Mouse (Mus musculus): ENCODE results near the gene Ubxn1.
"Not testable (repeated sequence)": the region's sequence is repeated elsewhere in the genome, so short reads cannot be mapped to it uniquely, and the experiment has no call there.

The Ubxn1 gene

DNA sequence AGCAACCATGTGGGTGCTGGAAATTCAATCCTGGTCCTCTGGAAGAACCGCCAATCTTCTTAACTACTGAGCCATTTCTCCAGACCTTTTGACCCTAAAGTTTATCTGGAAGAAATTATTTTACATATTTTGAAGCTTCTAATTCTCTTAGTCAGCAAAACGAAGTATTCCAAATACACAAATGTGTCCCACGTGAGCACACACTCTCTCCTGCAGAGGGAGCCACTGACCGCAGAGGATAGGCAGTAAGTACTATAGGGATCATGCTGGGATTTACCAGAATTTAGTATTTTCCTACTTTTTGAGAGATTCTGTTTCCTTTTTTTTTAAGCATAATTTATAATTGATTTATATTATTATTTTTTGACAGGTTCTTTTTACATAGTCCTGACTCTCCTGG, 13.6 kb upstream of the Ubxn1 start:
- ATAC-seq (ENCODE audit: low TSS enrichment), result no peak

GRCm38 (mm10) chr19:8859018-8859417, 12.3 kb upstream of the Ubxn1 start:
- 0 out of 2 replicates have a peak, but pooled peaks have one; percentile 55 for ATAC-seq (ENCODE audit: low TSS enrichment)

- peak; percentile 90 for ATAC-seq (ENCODE audit: low TSS enrichment)
Measured at GRCm38 (mm10) chr19:8864265-8864664, 7.0 kb upstream of the Ubxn1 start.

GRCm38 (mm10) chr19:8870381-8870780, 915 bp upstream of the Ubxn1 start:
- ATAC-seq (ENCODE audit: low TSS enrichment), result not testable (repeated sequence)

DNA sequence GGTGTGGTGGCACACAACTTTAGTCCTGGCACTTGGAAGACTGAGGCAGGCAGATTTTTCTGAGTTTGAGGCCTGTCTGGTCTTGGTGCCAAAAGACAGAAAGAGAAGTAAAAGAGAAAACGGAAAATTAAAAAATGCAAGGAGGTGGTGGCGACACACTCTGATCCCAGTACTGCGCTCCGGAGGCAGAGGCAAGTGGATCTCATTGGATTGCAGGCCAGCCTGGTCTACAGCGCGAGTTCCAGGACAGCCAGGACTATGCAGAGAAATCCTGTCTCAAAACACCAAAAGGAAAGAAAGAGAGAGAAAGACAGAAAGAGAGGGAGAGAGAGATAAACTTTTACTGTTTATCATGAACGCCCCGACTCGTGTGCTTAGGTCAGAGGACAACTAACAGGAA, 458 bp upstream of the Ubxn1 start:
- peak; percentile 9; the same call in 1 of the 2 replicates for ATAC-seq (ENCODE audit: low TSS enrichment)

DNA sequence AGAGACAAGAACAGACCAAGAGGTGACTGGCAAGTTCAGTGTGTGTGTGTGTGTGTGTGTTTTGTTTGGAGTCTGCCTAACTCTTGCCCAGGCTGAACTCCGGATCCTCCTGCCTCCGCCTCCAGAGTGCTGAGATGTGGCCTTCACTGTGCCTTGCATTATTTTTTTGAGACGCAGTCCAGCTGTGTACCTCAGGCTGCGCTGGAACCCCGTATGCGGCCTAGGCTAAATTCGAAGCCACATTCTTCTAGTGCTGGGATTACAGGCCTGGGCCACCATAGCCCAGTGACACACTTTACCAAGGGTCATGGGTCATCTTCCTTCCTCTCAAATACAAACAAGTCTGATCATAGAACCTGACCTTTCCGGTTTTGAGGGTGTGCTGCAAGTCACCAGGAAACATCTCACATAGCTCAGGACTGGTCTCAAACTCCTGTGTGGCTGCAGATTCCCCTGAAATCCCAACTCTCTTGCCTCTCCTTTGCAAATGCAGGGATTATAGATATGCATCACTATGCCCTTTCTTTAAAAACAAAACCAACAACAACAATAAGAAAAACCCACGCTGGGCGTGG, 1.1 kb downstream of the Ubxn1 start:
- ATAC-seq (ENCODE audit: low TSS enrichment), result no peak

GRCm38 (mm10) chr19:8875031-8875430, 3.7 kb downstream of the Ubxn1 start:
- no peak for ATAC-seq (ENCODE audit: low TSS enrichment)

DNA sequence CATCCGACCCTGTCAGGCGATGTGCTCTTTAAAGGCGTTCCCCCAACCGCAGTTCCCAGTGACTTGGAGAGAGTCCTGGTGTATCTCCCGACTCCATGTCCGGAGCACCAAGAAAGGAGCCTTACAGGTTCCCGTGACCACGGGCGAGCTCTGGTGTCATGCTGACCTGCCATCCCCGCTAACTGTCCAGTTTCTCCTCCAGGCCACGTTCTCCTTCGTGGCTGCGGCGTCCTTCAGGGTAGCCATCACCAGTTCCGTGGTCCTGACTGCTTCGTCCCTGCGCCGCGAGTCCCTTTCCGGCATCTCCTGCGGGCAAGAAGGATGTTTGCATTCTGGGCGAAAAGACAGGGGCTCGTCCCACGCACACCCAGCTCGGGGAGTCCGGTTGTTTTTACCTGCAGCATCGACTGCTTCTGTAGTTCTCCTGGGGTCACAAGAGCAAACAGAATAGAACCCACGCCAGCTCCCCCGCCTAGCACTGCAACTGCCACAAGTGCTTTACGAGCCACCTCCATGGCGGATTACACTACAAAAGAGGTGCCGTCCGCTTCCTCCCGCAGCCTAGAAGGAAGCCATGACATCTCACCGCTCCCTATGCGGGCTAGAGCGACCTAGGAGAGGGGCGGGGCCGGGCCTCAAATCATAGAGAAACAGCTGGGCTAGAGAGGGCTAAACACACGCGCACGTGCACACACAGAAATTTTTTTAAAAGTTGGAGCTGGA, 9.2 kb downstream of the Ubxn1 start, which contains the start of gene Uqcc3:
TSS of gene Uqcc3 (minus strand) at position 613 of the 723 bp plus-strand sequence.
- ATAC-seq (ENCODE audit: low TSS enrichment), result peak; percentile 95

- ATAC-seq (ENCODE audit: low TSS enrichment), result no peak
Measured at GRCm38 (mm10) chr19:8881034-8881392, 9.7 kb downstream of the Ubxn1 start.

DNA sequence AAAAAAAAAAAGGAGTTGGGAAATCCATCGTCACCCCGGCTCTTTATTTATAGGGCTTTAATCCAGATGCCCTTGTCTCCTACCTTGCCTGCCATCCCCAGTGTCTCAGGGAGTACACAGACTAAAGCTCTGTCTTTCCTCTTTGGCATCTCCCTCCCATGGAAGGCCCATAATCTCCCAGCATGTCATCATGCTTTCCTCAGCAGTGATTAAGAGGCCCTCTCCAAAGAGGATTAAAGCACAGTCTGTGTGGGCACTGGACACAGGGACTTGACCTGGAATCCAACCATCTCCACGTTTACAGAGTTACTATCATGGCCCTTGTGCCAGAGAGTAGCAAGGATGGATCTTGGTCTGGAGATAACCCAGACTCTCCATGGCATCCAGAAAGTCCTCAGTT, 12.3 kb downstream of the Ubxn1 start, which contains the start of the genes Lbhd1 and Gm49403:
TSS of gene Lbhd1 (plus strand) at position 117 of the 400 bp plus-strand sequence.
TSS of gene Gm49403 (plus strand) at position 315 of the 400 bp plus-strand sequence.
- ATAC-seq (ENCODE audit: low TSS enrichment), result no peak

- no peak for ATAC-seq (ENCODE audit: low TSS enrichment)
Measured at GRCm38 (mm10) chr19:8886916-8887584, 15.8 kb downstream of the Ubxn1 start.

DNA sequence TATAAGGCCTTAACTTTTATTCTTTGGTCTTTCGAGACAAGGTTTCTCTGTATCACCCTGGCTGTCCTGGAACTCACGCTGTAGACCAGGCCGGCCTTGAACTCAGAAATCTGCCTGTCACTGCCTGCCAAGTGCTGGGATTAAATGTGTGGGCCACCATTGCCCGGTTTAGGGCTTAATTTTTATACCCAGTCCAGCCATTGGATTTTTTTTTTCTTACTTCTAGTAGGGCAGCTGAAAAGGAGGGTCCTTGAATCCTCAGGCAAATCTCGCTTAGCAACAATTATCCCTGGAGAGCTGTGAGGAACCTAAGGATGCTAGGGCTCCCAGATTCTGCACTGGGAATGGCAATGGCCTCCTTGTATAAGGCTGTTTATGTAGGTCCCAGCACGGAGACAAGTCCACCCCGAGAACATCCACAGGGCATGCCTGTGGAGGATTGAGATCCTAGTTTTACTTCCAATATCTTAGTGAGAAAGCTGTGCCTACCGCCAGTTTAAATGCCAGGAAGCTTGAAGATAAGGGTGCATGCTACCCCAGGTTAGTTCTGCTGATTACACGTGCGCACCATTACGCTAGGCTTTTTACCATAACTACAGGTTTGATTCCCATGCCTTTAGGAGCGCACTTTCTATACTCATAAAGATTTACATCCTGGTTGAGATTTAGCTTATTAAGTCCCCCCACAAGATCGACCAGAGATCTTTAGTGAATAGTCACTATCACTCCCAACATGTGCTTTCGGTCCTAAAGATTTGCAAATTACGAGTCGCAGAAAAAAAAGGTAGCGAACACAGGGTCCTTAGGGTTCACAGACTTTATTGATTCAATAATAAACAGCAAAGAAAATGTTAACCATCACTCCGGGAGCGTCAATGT, 16.5 kb downstream of the Ubxn1 start:
- ATAC-seq (ENCODE audit: low TSS enrichment), result no peak

- ATAC-seq (ENCODE audit: low TSS enrichment), result peak; percentile 92
Measured at GRCm38 (mm10) chr19:8888511-8889385, 17.5 kb downstream of the Ubxn1 start, which contains the start of the genes 1810009A15Rik and Gm49416. Gene 1810009A15Rik, plus strand, starts transcription at chr19:8888853. Gene Gm49416, plus strand, starts transcription at chr19:8888926.

GRCm38 (mm10) chr19:8892829-8893766, 21.8 kb downstream of the Ubxn1 start, which contains the start of gene Ints5:
Gene Ints5, plus strand, starts transcription at chr19:8893005.
- peak; percentile 58 for ATAC-seq (ENCODE audit: low TSS enrichment)

DNA sequence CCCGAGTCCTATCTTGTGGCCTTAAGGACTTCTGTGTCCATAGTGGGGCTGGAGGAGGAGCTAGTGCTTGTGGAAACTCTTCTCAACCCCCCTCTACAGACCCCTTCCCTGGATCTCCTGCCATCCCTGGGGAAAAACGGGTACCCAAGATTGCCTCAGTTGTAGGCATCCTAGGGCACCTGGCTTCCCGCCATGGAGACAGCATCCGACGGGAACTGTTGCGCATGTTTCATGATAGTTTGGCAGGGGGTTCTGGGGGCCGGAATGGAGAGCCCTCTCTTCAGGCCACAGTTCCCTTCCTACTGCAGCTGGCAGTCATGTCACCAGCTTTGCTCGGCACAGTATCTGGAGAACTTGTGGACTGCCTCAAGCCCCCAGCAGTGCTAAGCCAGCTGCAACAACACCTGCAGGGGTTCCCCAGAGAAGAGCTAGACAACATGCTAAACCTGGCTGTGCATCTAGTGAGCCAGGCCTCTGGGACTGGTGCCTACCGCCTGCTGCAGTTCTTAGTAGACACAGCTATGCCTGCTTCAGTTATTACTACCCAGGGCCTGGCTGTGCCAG, 24.2 kb downstream of the Ubxn1 start:
- ATAC-seq (ENCODE audit: low TSS enrichment), result no peak

DNA sequence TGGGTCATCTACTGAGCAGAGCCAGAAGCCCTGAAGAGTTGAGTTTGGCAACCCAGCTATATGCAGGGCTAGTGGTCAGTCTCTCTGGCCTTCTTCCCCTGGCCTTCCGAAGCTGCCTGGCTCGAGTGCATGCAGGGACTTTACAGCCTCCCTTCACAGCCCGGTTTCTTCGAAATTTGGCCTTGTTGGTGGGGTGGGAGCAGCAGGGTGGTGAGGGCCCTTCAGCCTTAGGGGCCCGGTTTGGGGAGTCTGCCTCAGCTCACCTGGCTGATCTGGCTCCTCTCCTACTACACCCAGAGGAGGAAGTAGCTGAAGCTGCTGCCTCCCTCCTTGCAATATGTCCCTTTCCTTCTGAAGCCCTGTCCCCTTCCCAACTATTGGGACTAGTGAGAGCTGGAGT, 24.9 kb downstream of the Ubxn1 start:
- ATAC-seq (ENCODE audit: low TSS enrichment), result not testable (repeated sequence)

DNA sequence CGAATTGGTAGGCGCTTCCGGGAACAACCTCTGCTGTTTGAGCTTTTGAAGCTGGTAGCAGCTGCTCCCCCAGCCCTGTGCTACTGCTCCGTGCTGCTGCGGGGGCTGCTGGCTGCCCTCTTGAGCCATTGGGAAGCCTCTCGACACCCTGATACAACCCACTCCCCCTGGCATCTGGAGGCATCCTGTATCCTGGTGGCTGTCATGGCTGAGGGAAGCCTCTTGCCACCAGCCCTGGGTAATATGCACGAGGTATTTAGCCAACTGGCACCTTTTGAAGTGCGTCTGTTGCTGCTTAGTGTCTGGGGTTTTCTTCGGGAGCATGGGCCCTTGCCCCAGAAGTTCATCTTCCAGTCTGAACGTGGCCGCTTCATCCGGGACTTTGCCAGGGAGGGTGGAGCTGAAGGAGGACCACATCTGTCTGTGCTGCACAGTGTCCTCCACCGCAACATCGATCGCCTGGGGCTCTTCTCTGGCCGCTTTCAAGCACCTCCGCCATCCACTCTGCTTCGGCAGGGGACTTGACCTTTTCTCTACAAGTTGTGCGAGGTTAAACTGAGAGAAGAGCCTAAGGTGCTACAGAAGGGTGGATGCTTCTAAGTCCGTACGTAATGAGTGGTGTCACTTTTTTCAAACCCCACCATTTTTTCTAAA, 26.0 kb downstream of the Ubxn1 start:
- ATAC-seq (ENCODE audit: low TSS enrichment), result not testable (repeated sequence)

DNA sequence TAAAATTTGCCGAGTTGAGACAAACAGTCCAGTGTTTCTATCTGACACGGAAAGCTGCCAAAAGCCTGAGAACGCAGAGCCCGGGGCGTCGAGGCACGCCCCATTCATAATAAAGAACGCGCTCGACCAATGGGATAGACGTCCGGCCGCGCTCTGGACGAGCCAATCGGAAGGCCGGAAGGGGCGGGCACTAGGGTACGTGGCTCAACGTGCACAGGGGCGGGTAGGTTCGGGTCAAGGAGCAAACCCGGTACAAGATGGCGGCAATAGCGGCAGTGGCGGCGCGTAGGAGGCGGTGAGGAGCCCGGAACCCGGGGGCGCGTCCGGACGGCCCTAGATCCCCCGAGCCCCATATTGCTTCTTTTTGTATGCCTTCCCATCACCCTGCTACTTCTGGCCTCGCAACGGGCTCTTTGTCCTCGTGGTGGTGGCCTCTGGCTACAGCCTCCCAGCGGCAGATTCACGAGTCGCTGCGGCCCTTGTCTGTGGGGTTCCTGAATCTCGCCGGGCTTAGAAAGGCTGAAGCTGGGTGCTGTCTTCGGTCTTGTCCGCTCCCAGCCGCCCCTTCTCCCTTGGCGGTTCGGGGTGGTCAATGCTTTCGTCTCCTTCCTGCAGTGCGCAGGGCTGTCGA, 26.7 kb downstream of the Ubxn1 start, which contains the start of gene Ganab:
TSS of gene Ganab (plus strand) at position 207 of the 631 bp plus-strand sequence.
- peak; percentile 98 for ATAC-seq (ENCODE audit: low TSS enrichment)
